Mouse (Mus musculus) myocyte (in vitro differentiated cells): Measurements from ENCODE around the gene Crtac1. TPM values are rescaled to one million over a fixed set of nuclear protein-coding genes. Genes with fewer than 3 reads are reported as not detected.

Experiments
- H3K27me3 ChIP-seq: one replicate; pipeline ENCODE4 v1.6.1; 2011; ENCODE audit not compliant: control insufficient read depth, insufficient read depth, insufficient read length
- H3K36me3 ChIP-seq: one replicate; pipeline ENCODE4 v1.6.1; 2011; ENCODE audit not compliant: control insufficient read depth, insufficient read depth
- H3K4me2 ChIP-seq: one replicate; pipeline ENCODE4 v1.6.1; 2011; ENCODE audit warnings: low read depth, control low read depth
- H3K4me3 ChIP-seq: one replicate; pipeline ENCODE4 v1.5.1; 2011; ENCODE audit warnings: mild to moderate bottlenecking, control low read depth, moderate library complexity
- H3K79me2 ChIP-seq: one replicate; pipeline ENCODE4 v1.6.1; 2011; ENCODE audit not compliant: control insufficient read depth, insufficient read depth
- H3ac ChIP-seq: one replicate; pipeline ENCODE4 v1.6.1; 2011; ENCODE audit not compliant: control insufficient read depth, insufficient read length
- CEBPB ChIP-seq: IDR thresholded peaks from 2 replicates; pipeline ENCODE4 v1.6.1; 2011; ENCODE audit warnings: mild to moderate bottlenecking, moderate library complexity; ENCODE audit not compliant: poor library complexity, insufficient read depth, severe bottlenecking
- E2F4 ChIP-seq: IDR thresholded peaks from one replicate; pipeline ENCODE4 v1.6.1; 2011; ENCODE audit warnings: mild to moderate bottlenecking, control low read depth, moderate library complexity; ENCODE audit not compliant: insufficient read depth
- MAX ChIP-seq: IDR thresholded peaks from one replicate; pipeline ENCODE4 v1.6.1; 2011; ENCODE audit warnings: low read depth, mild to moderate bottlenecking, control low read depth
- MYOD1 ChIP-seq, 3 experiments: IDR thresholded peaks; one replicate each; pipeline ENCODE4 v1.6.1; 2011; ENCODE audit warnings: control low read depth in 2 of 3, low read depth in 2 of 3, mild to moderate bottlenecking in 2 of 3, moderate library complexity in 1 of 3; ENCODE audit not compliant: insufficient read length in 2 of 3, control insufficient read depth in 1 of 3
- MYOG ChIP-seq, 3 experiments: IDR thresholded peaks; one replicate each; pipeline ENCODE4 v1.6.1; 2011; ENCODE audit warnings: control low read depth in 2 of 3, low read depth in 2 of 3, mild to moderate bottlenecking in 2 of 3; ENCODE audit not compliant: insufficient read length in 2 of 3, control insufficient read depth in 1 of 3, insufficient read depth in 1 of 3
- POLR2A ChIP-seq: IDR thresholded peaks from one replicate; pipeline ENCODE4 v1.6.1; 2011; ENCODE audit warnings: low read depth, mild to moderate bottlenecking, control low read depth, moderate library complexity; ENCODE audit not compliant: insufficient read length
- POLR2AphosphoS2 ChIP-seq: IDR thresholded peaks from one replicate; pipeline ENCODE4 v1.6.1; 2011; ENCODE audit warnings: low read depth, control low read depth; ENCODE audit not compliant: insufficient read length
- REST ChIP-seq: IDR thresholded peaks from one replicate; pipeline ENCODE4 v1.6.1; 2011; ENCODE audit warnings: mild to moderate bottlenecking, control low read depth, moderate library complexity; ENCODE audit not compliant: insufficient read depth, insufficient read length
- SRF ChIP-seq: IDR thresholded peaks from one replicate; pipeline ENCODE4 v1.6.1; 2011; ENCODE audit warnings: low read depth; ENCODE audit not compliant: control insufficient read depth, insufficient read length
- TCF12 ChIP-seq: IDR thresholded peaks from one replicate; pipeline ENCODE4 v1.6.1; 2011; ENCODE audit warnings: mild to moderate bottlenecking, control low read depth; ENCODE audit not compliant: poor library complexity, insufficient read depth, severe bottlenecking
- TCF3 ChIP-seq: IDR thresholded peaks from one replicate; pipeline ENCODE4 v1.6.1; 2011; ENCODE audit warnings: low read depth, control low read depth; ENCODE audit not compliant: insufficient read length
- USF1 ChIP-seq: IDR thresholded peaks from one replicate; pipeline ENCODE4 v1.6.1; 2011; ENCODE audit warnings: low read depth, mild to moderate bottlenecking, control low read depth, moderate library complexity
- polyA plus RNA-seq: library from polyadenylated mRNA; unstranded; fragments of >200 nt; fragmentation: generic; extraction: Trizol; gene quantifications from one replicate; pipeline ENCODE4 v1.2.1, GENCODE M21; 2012; ENCODE audit warnings: missing spikeins

Crtac1 gene
- polyA plus RNA-seq, 1 experiment, result not detected

GRCm38 (mm10) chr19:42305746-42306145 is 125.8 kb downstream of the Crtac1 start:
- Histone ChIP-seq H3K27me3 (peaks cover 75% of the 10 kb centered on the region), H3K4me3 (no peak overlapping the region), H3K79me2 (no peaks in the 10 kb centered on the region), H3K36me3 (no peaks in the 10 kb centered on the region), H3K4me2 (no peak overlapping the region), H3ac (no peak overlapping the region)
- TF ChIP-seq MAX (no peak), E2F4 (no peak), MYOG (IDR thresholded peaks at IDR 0.05; ENCODE audit: control insufficient read depth in 1 of 3, insufficient read depth in 1 of 3, insufficient read length in 2 of 3, low read depth in 2 of 3) (no peak), MYOD1 (IDR thresholded peaks at IDR 0.05; ENCODE audit: control insufficient read depth in 1 of 3, insufficient read length in 2 of 3, low read depth in 2 of 3) (no peak), TCF3 (no peak), SRF (no peak), POLR2AphosphoS2 (no peak), REST (no peak), USF1 (no peak), POLR2A (no peak), CEBPB (no peak)

- H3K4me2 ChIP-seq, result no peak overlapping the region
- TF ChIP-seq MYOG (IDR thresholded peaks at IDR 0.05; ENCODE audit: control insufficient read depth in 1 of 3, insufficient read depth in 1 of 3, insufficient read length in 2 of 3, low read depth in 2 of 3), result no peak
- TF ChIP-seq MYOD1 (IDR thresholded peaks at IDR 0.05; ENCODE audit: control insufficient read depth in 1 of 3, insufficient read length in 2 of 3, low read depth in 2 of 3), result no peak
- TF ChIP-seq POLR2AphosphoS2, result no peak
- TF ChIP-seq SRF, result no peak
- TF ChIP-seq REST, result no peak
- no peak for TF ChIP-seq TCF3
- TF ChIP-seq TCF12, result no peak
- TF ChIP-seq E2F4, result no peak
- no peak for TF ChIP-seq POLR2A
- no peak for TF ChIP-seq CEBPB
- no peak for TF ChIP-seq MAX
- no peak for TF ChIP-seq USF1
Measured at GRCm38 (mm10) chr19:42304506-42304905, 127.1 kb downstream of the Crtac1 start.

GRCm38 (mm10) chr19:42303210-42303813 is 128.3 kb downstream of the Crtac1 start:
- H3K79me2 ChIP-seq, result no peaks in the 10 kb centered on the region
- no peak overlapping the region for H3K4me3 ChIP-seq
- TF ChIP-seq TCF3 (no peak), POLR2A (no peak), SRF (no peak), MYOG (IDR thresholded peaks at IDR 0.05; ENCODE audit: control insufficient read depth in 1 of 3, insufficient read depth in 1 of 3, insufficient read length in 2 of 3, low read depth in 2 of 3) (no peak), REST (no peak), USF1 (no peak), MAX (no peak), POLR2AphosphoS2 (no peak), E2F4 (no peak), CEBPB (no peak), MYOD1 (IDR thresholded peaks at IDR 0.05; ENCODE audit: control insufficient read depth in 1 of 3, insufficient read length in 2 of 3, low read depth in 2 of 3) (no peak), TCF12 (no peak)
- no peak overlapping the region for H3ac ChIP-seq
- peaks cover 69% of the 10 kb centered on the region for H3K27me3 ChIP-seq
- H3K4me2 ChIP-seq, result no peak overlapping the region
- no peaks in the 10 kb centered on the region for H3K36me3 ChIP-seq

More at GRCm38 (mm10) chr19:42304506-42304905, 127.1 kb downstream of the Crtac1 start:
- peaks cover 78% of the 10 kb centered on the region for H3K27me3 ChIP-seq
- H3K4me3 ChIP-seq, result no peak overlapping the region
- no peaks in the 10 kb centered on the region for H3K36me3 ChIP-seq
- H3ac ChIP-seq, result no peak overlapping the region
- no peaks in the 10 kb centered on the region for H3K79me2 ChIP-seq

DNA sequence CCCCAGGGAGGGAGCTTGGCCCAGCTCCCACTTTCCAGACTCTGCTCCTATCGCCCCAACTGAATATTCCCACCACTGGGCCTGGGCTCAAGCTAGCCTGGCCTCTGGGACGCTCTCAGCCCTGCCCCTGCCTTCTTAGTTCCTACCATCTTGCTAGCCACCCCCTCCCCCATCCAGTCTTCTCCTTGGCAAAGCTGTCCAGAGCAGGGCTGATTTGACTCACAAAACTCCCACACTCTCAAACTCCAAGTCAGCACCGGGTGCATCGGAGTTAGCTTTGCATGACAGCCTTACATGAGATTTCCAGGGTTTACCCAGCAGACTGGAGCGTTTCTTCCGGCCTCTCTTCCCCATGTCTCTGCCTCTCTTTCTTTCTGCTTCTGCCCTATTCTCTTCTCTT is 138.4 kb downstream of the Crtac1 start:
- Histone ChIP-seq H3K36me3 (no peaks in the 10 kb centered on the region), H3K27me3 (peaks cover 42% of the 10 kb centered on the region), H3K4me3 (no peak overlapping the region), H3ac (no peak overlapping the region), H3K4me2 (no peak overlapping the region), H3K79me2 (no peaks in the 10 kb centered on the region)
- TF ChIP-seq MAX (no peak), SRF (no peak), E2F4 (no peak), USF1 (no peak), CEBPB (no peak), TCF12 (no peak), REST (no peak), POLR2AphosphoS2 (no peak), POLR2A (no peak), MYOG (IDR thresholded peaks at IDR 0.05; ENCODE audit: control insufficient read depth in 1 of 3, insufficient read depth in 1 of 3, insufficient read length in 2 of 3, low read depth in 2 of 3) (no peak), TCF3 (no peak), MYOD1 (IDR thresholded peaks at IDR 0.05; ENCODE audit: control insufficient read depth in 1 of 3, insufficient read length in 2 of 3, low read depth in 2 of 3) (no peak)
